In genomic region chr19:4093772-4094171, GRCm38 (mm10) we compare ENCODE assay signal across 37 mouse cellular contexts. TPM values are rescaled to one million over a fixed set of nuclear protein-coding genes. Genes with fewer than 3 reads are reported as not detected.
DNase-seq lines count a peak whose midpoint lies in the region; ATAC-seq and TF ChIP-seq lines count a peak whose summit lies in the region.
"Had no signal": no experiment of that assay in that cellular context is flagged by ENCODE, and none has a peak within 500 bp of the region (broad histone marks: within the 10 kb centered on the region; RNA-seq: fewer than 3 reads in every experiment).

No protein-coding gene starts in this region.

- H3K4me2 ChIP-seq in myocyte (ENCODE audit: low read depth), result peak overlapping the region; percentile 70
- no peak overlapping the region for H3K4me2 ChIP-seq in heart, embryonic 11.5 days
- no peak overlapping the region for H3K4me2 ChIP-seq in midbrain, postnatal 0 days (ENCODE audit: low read depth, low read length, poor library complexity, severe bottlenecking)
- H3K4me2 ChIP-seq: embryonic facial prominence, embryonic 12.5 days; heart, embryonic 15.5 days; hindbrain, embryonic 13.5 days; kidney, embryonic 15.5 days; limb, embryonic 12.5 days; lung, embryonic 15.5 days; midbrain, embryonic 15.5 days; neural tube, embryonic 15.5 days; stomach, embryonic 15.5 days had no signal

- peak; percentile 41 for DNase-seq in 416B (ENCODE audit: low read depth)
- peak; percentile 75 for DNase-seq in CD4-positive helper T cell, adult 2 months (ENCODE audit: low read depth, low spot score)
- DNase-seq in T-cell, adult 2 months (ENCODE audit: low spot score), result peak; percentile 74
- DNase-seq in left cerebral cortex, adult 18-20 months (ENCODE audit: low spot score in 2 of 2), result no peak
- no peak for DNase-seq in midbrain, postnatal 0 days (ENCODE audit: low spot score)
- DNase-seq: adrenal gland, postnatal 10 days; cerebellum, adult 11 months; cerebellum, adult 9-10 months; embryo, embryonic 11 days; gastrocnemius, adult 2 months; gastrocnemius, postnatal 36 days; heart, postnatal 4 days; kidney, adult 18-20 months; kidney, postnatal 25 days; retina, postnatal 1 day; right cerebral cortex, postnatal 14 days; thymus, postnatal 25 days had no signal

- 66% methylated on average over 7 of the region's 7 CpGs for WGBS in heart, embryonic 11.5 days (ENCODE audit: insufficient replicate concordance)
- WGBS in midbrain, postnatal 0 days, result 81% methylated on average over 7 of the region's 7 CpGs

- no peaks in the 10 kb centered on the region for H3K36me3 ChIP-seq in myocyte (ENCODE audit: control insufficient read depth, insufficient read depth)
- no peaks in the 10 kb centered on the region for H3K36me3 ChIP-seq in heart, embryonic 11.5 days (ENCODE audit: control insufficient read depth, insufficient read depth, low read length)
- H3K36me3 ChIP-seq in midbrain, postnatal 0 days (ENCODE audit: insufficient read depth, low read length), result no peaks in the 10 kb centered on the region
- H3K36me3 ChIP-seq: embryonic facial prominence, embryonic 12.5 days; heart, embryonic 15.5 days; hindbrain, embryonic 13.5 days; kidney, embryonic 15.5 days; limb, embryonic 12.5 days; lung, embryonic 15.5 days; midbrain, embryonic 15.5 days; neural tube, embryonic 15.5 days; stomach, embryonic 15.5 days had no signal

- H3ac ChIP-seq in myocyte (ENCODE audit: control insufficient read depth, insufficient read length), result no peak overlapping the region

- TF ChIP-seq POLR2A in myocyte (IDR thresholded peaks at IDR 0.05; ENCODE audit: insufficient read length, low read depth), result peak; percentile 9

- no peaks in the 10 kb centered on the region for H3K27me3 ChIP-seq in myocyte (ENCODE audit: control insufficient read depth, insufficient read depth, insufficient read length)
- H3K27me3 ChIP-seq in heart, embryonic 11.5 days (ENCODE audit: control insufficient read depth, insufficient read depth, low read length), result peaks cover 4% of the 10 kb centered on the region
- H3K27me3 ChIP-seq in midbrain, postnatal 0 days (ENCODE audit: insufficient read depth, low read length), result no peaks in the 10 kb centered on the region
- H3K27me3 ChIP-seq: kidney, embryonic 15.5 days; neural tube, embryonic 15.5 days; stomach, embryonic 15.5 days had no signal

- peaks cover 11% of the 10 kb centered on the region for H3K79me2 ChIP-seq in myocyte (ENCODE audit: control insufficient read depth, insufficient read depth)

- no peak for TF ChIP-seq CTCF in midbrain, postnatal 0 days (IDR thresholded peaks at IDR 0.05)

- no peak overlapping the region for H3K9ac ChIP-seq in heart, embryonic 11.5 days (ENCODE audit: low read depth, low read length)
- no peak overlapping the region for H3K9ac ChIP-seq in midbrain, postnatal 0 days (replicated peaks; ENCODE audit: low read length, poor library complexity, severe bottlenecking)
- H3K9ac ChIP-seq: embryonic facial prominence, embryonic 12.5 days; heart, embryonic 15.5 days; hindbrain, embryonic 13.5 days; kidney, embryonic 15.5 days; limb, embryonic 12.5 days; lung, embryonic 15.5 days; midbrain, embryonic 15.5 days; neural tube, embryonic 15.5 days; stomach, embryonic 15.5 days had no signal

- no peak for ATAC-seq in heart, embryonic 11.5 days (replicated peaks; ENCODE audit: insufficient number of reproducible peaks, low FRiP score, low TSS enrichment)
- no peak for ATAC-seq in midbrain, postnatal 0 days (ENCODE audit: low FRiP score)
- ATAC-seq: forebrain, embryonic 14.5 days; midbrain, embryonic 15.5 days had no signal

- no peak overlapping the region for H3K4me3 ChIP-seq in myocyte
- H3K4me3 ChIP-seq in heart, embryonic 11.5 days (ENCODE audit: low read depth, low read length), result no peak overlapping the region
- H3K4me3 ChIP-seq in midbrain, postnatal 0 days (ENCODE audit: low read depth, low read length), result no peak overlapping the region
- H3K4me3 ChIP-seq: embryonic facial prominence, embryonic 12.5 days; gastrocnemius, adult 2 months; heart, embryonic 15.5 days; hindbrain, embryonic 13.5 days; kidney, embryonic 15.5 days; left cerebral cortex, adult 2 months; limb, embryonic 12.5 days; lung, embryonic 15.5 days; midbrain, embryonic 15.5 days; neural tube, embryonic 15.5 days; stomach, embryonic 15.5 days had no signal

- H3K27ac ChIP-seq in heart, embryonic 11.5 days (ENCODE audit: low read depth, low read length), result no peak overlapping the region
- no peak overlapping the region for H3K27ac ChIP-seq in midbrain, postnatal 0 days (ENCODE audit: low read depth, low read length)
- H3K27ac ChIP-seq: embryonic facial prominence, embryonic 12.5 days; gastrocnemius, adult 2 months; heart, embryonic 15.5 days; hindbrain, embryonic 13.5 days; kidney, embryonic 15.5 days; left cerebral cortex, adult 2 months; limb, embryonic 12.5 days; lung, embryonic 15.5 days; midbrain, embryonic 15.5 days; neural tube, embryonic 15.5 days; stomach, embryonic 15.5 days had no signal

- peaks cover 15% of the 10 kb centered on the region for H3K4me1 ChIP-seq in heart, embryonic 11.5 days (ENCODE audit: control insufficient read depth, insufficient read depth, low read length)
- 0 out of 2 replicates have a peak, but pooled peaks cover 6% of the 10 kb centered on the region for H3K4me1 ChIP-seq in midbrain, postnatal 0 days (ENCODE audit: insufficient read depth, low read length)

- H3K9me3 ChIP-seq in heart, embryonic 11.5 days (replicated peaks; ENCODE audit: control insufficient read depth, low read length), result no peaks in the 10 kb centered on the region
- H3K9me3 ChIP-seq in midbrain, postnatal 0 days (ENCODE audit: low read length), result no peaks in the 10 kb centered on the region
- H3K9me3 ChIP-seq: embryonic facial prominence, embryonic 12.5 days; heart, embryonic 15.5 days; hindbrain, embryonic 13.5 days; kidney, embryonic 15.5 days; limb, embryonic 12.5 days; lung, embryonic 15.5 days; midbrain, embryonic 15.5 days; neural tube, embryonic 15.5 days; stomach, embryonic 15.5 days had no signal

TF ChIP-seq in myocyte, 11 proteins besides CTCF, POLR2A, EP300 and RAD21:
- no peak for TF ChIP-seq CEBPB (IDR thresholded peaks at IDR 0.05; ENCODE audit: insufficient read depth, poor library complexity, severe bottlenecking)
- TF ChIP-seq REST (IDR thresholded peaks at IDR 0.05; ENCODE audit: insufficient read depth, insufficient read length), result no peak
- TF ChIP-seq MYOG (IDR thresholded peaks at IDR 0.05; ENCODE audit: control insufficient read depth in 1 of 3, insufficient read depth in 1 of 3, insufficient read length in 2 of 3, low read depth in 2 of 3), result no peak
- no peak for TF ChIP-seq MYOD1 (IDR thresholded peaks at IDR 0.05; ENCODE audit: control insufficient read depth in 1 of 3, insufficient read length in 2 of 3, low read depth in 2 of 3)
- no peak for TF ChIP-seq USF1 (IDR thresholded peaks at IDR 0.05; ENCODE audit: low read depth)
- TF ChIP-seq TCF12 (IDR thresholded peaks at IDR 0.05; ENCODE audit: insufficient read depth, poor library complexity, severe bottlenecking), result no peak
- TF ChIP-seq POLR2AphosphoS2 (IDR thresholded peaks at IDR 0.05; ENCODE audit: insufficient read length, low read depth), result no peak
- no peak for TF ChIP-seq SRF (IDR thresholded peaks at IDR 0.05; ENCODE audit: control insufficient read depth, insufficient read length, low read depth)
- TF ChIP-seq E2F4 (IDR thresholded peaks at IDR 0.05; ENCODE audit: insufficient read depth), result no peak
- TF ChIP-seq TCF3 (IDR thresholded peaks at IDR 0.05; ENCODE audit: insufficient read length, low read depth), result no peak
- TF ChIP-seq MAX (IDR thresholded peaks at IDR 0.05; ENCODE audit: low read depth), result no peak
TF ChIP-seq in myocyte: peak in this region for 0.

RNA-seq across cellular contexts. Expression of gene Cdk2ap2, which starts 3.2 kb away (rescaled TPM):
- 148 TPM for polyA plus RNA-seq in myocyte (2012; fragmentation: generic; extraction: Trizol)
- 63.4 and 64.0 TPM in 2 replicates for polyA plus RNA-seq in heart, embryonic 11.5 days (2014; fragmentation: Nextera tagmentation; extraction: Ambion mirVana)
- total RNA-seq in left cerebral cortex, adult 18-20 months (2021), result 10 to 100 TPM; 33.6 to 37.3 TPM
- 37.4 and 45.6 TPM in 2 replicates for total RNA-seq in midbrain, postnatal 0 days (2014; rRNA removed)
- polyA plus RNA-seq in midbrain, postnatal 0 days (2015; fragmentation: Nextera tagmentation; extraction: Ambion mirVana), result 60.5 and 64.2 TPM in 2 replicates

RNA-seq across cellular contexts. Expression of gene Pitpnm1, which starts 6.0 kb away (rescaled TPM):
- polyA plus RNA-seq in myocyte (2012; fragmentation: generic; extraction: Trizol), result 42.3 TPM
- 15.5 and 17.3 TPM in 2 replicates for polyA plus RNA-seq in heart, embryonic 11.5 days (2014; fragmentation: Nextera tagmentation; extraction: Ambion mirVana)
- total RNA-seq in left cerebral cortex, adult 18-20 months (2021), result 100 to 1,000 TPM; 210 to 214 TPM
- total RNA-seq in midbrain, postnatal 0 days (2014; rRNA removed), result 162 and 187 TPM in 2 replicates
- polyA plus RNA-seq in midbrain, postnatal 0 days (2015; fragmentation: Nextera tagmentation; extraction: Ambion mirVana), result 127 and 134 TPM in 2 replicates

RNA-seq across cellular contexts. Expression of gene Cabp2, which starts 12.4 kb away (rescaled TPM):
- not detected for polyA plus RNA-seq in myocyte (2012; fragmentation: generic; extraction: Trizol)
- not detected in 2 replicates for polyA plus RNA-seq in heart, embryonic 11.5 days (2014; fragmentation: Nextera tagmentation; extraction: Ambion mirVana)
- not detected for total RNA-seq in left cerebral cortex, adult 18-20 months (2021)
- total RNA-seq in midbrain, postnatal 0 days (2014; rRNA removed), result not detected in 2 replicates
- polyA plus RNA-seq in midbrain, postnatal 0 days (2015; fragmentation: Nextera tagmentation; extraction: Ambion mirVana), result not detected in 2 replicates
- total RNA-seq: gastrocnemius, adult 2 months; gastrocnemius, postnatal 36 days; heart, adult 8-10 months; heart, postnatal 4 days; layer of hippocampus, adult 18-20 months; layer of hippocampus, postnatal 10 days; left cerebral cortex, adult 2 months; left cerebral cortex, postnatal 25 days had no signal
- polyA plus RNA-seq: C2C12; forebrain, embryonic 14.5 days; frontal cortex, adult 2 months; heart, embryonic 15.5 days; hindbrain, embryonic 13.5 days; limb, embryonic 12.5 days; lung, embryonic 15.5 days; neural tube, embryonic 15.5 days; small intestine, adult 2 months had no signal

RNA-seq across cellular contexts. Expression of gene Aip, which starts 31.9 kb away (rescaled TPM):
- 250 TPM for polyA plus RNA-seq in myocyte (2012; fragmentation: generic; extraction: Trizol)
- 91.4 and 93.4 TPM in 2 replicates for polyA plus RNA-seq in heart, embryonic 11.5 days (2014; fragmentation: Nextera tagmentation; extraction: Ambion mirVana)
- 100 to 1,000 TPM; 121 to 126 TPM for total RNA-seq in left cerebral cortex, adult 18-20 months (2021)
- total RNA-seq in midbrain, postnatal 0 days (2014; rRNA removed), result 29.8 and 49.9 TPM in 2 replicates
- polyA plus RNA-seq in midbrain, postnatal 0 days (2015; fragmentation: Nextera tagmentation; extraction: Ambion mirVana), result 87.7 and 97.6 TPM in 2 replicates

RNA-seq across cellular contexts. Expression of gene Gstp3, which starts 34.4 kb away (rescaled TPM):
- 0.25 TPM for polyA plus RNA-seq in myocyte (2012; fragmentation: generic; extraction: Trizol)
- 0.49 TPM in 1 of 2 replicates, not detected in the other for polyA plus RNA-seq in heart, embryonic 11.5 days (2014; fragmentation: Nextera tagmentation; extraction: Ambion mirVana)
- total RNA-seq in left cerebral cortex, adult 18-20 months (2021), result not detected
- total RNA-seq in midbrain, postnatal 0 days (2014; rRNA removed), result not detected in 2 replicates
- polyA plus RNA-seq in midbrain, postnatal 0 days (2015; fragmentation: Nextera tagmentation; extraction: Ambion mirVana), result not detected in 2 replicates
- total RNA-seq: gastrocnemius, adult 2 months; gastrocnemius, postnatal 36 days; heart, adult 8-10 months; heart, postnatal 4 days; layer of hippocampus, adult 18-20 months; layer of hippocampus, postnatal 10 days; left cerebral cortex, adult 2 months; left cerebral cortex, postnatal 25 days had no signal
- polyA plus RNA-seq: embryonic facial prominence, embryonic 12.5 days; forebrain, embryonic 14.5 days; frontal cortex, adult 2 months; hindbrain, embryonic 13.5 days; limb, embryonic 12.5 days; midbrain, embryonic 15.5 days; neural tube, embryonic 15.5 days had no signal

Comparison
In these comparisons a context has a peak if more than half of its experiments do, and no peak if none do; other contexts are left out.
1. DNase-seq: peak in 416B (single experiment), CD4-positive helper T cell, adult 2 months (single experiment) and T-cell, adult 2 months (single experiment); none in left cerebral cortex, adult 18-20 months (0 of 2) and midbrain, postnatal 0 days (single experiment).